Mouse (Mus musculus) bone marrow, adult 2 months (tissue): Measurements from ENCODE around the gene Hcn4. TPM values are rescaled to one million over a fixed set of nuclear protein-coding genes. Genes with fewer than 3 reads are reported as not detected.

Source experiments
- H3K27ac ChIP-seq: fragments of 200-500 bp; 2 replicates; pipeline ENCODE4 v1.5.1; 2012; ENCODE audit warnings: low read depth, mild to moderate bottlenecking, control low read depth, inconsistent platforms, low read length; ENCODE audit not compliant: control insufficient read depth, poor library complexity, insufficient read depth
- H3K4me1 ChIP-seq: fragments of 200-500 bp; 2 replicates; pipeline ENCODE4 v1.6.1; 2011; ENCODE audit warnings: low read length; ENCODE audit not compliant: control insufficient read depth, insufficient read depth
- H3K4me3 ChIP-seq: fragments of 200-500 bp; replicated peaks from 2 replicates; pipeline ENCODE3; 2011; ENCODE audit warnings: mild to moderate bottlenecking, low read depth, low read length, control low read depth; ENCODE audit not compliant: control insufficient read depth
- CTCF ChIP-seq: fragments of 200-500 bp; IDR thresholded peaks from 2 replicates; pipeline ENCODE4 v1.5.1; 2011; ENCODE audit warnings: low read length, control low read depth; ENCODE audit not compliant: control insufficient read depth, insufficient read depth
- POLR2A ChIP-seq: fragments of 200-500 bp; IDR thresholded peaks from 2 replicates; pipeline ENCODE4 v1.6.1; 2011; ENCODE audit warnings: low read depth, mild to moderate bottlenecking, control low read depth, low read length, borderline replicate concordance; ENCODE audit not compliant: control insufficient read depth
- WGBS: fragments of 180-500 bp; shearing (Covaris S2); methylation state at CpG from one replicate; pipeline ENCODE4 v1.1.7; 2018; 5-methylcytosine and 5-hydroxymethylcytosine counted together
- polyA plus RNA-seq: library from polyadenylated mRNA; stranded (reverse); fragments of >200 nt; gene quantifications from 2 replicates; pipeline ENCODE4 v1.2.4, GENCODE M21; 2011; ENCODE audit warnings: low replicate concordance; ENCODE audit not compliant: missing spikeins, insufficient read depth, insufficient read length

Gene Hcn4
- polyA plus RNA-seq, 1 experiment = not detected

GRCm38 (mm10) chr9:58837174-58837573 lies 14.0 kb downstream of the Hcn4 start:
- Histone ChIP-seq H3K4me1 (no peaks in the 10 kb centered on the region), H3K4me3 (no peak overlapping the region), H3K27ac (no peak overlapping the region)
- 16% methylated on average over 5 of the region's 5 CpGs for WGBS
- TF ChIP-seq CTCF (no peak), POLR2A (no peak)

GRCm38 (mm10) chr9:58838504-58838903 lies 15.3 kb downstream of the Hcn4 start:
- WGBS = 71% methylated on average over 5 of the region's 5 CpGs
- Histone ChIP-seq H3K4me1 (no peaks in the 10 kb centered on the region), H3K4me3 (no peak overlapping the region), H3K27ac (no peak overlapping the region)
- TF ChIP-seq POLR2A = no peak
- no peak for TF ChIP-seq CTCF

GRCm38 (mm10) chr9:58841655-58842054 lies 18.4 kb downstream of the Hcn4 start:
- Histone ChIP-seq H3K4me3 (no peak overlapping the region), H3K27ac (no peak overlapping the region; the same call in 1 of the 2 replicates), H3K4me1 (no peaks in the 10 kb centered on the region)
- no peak for TF ChIP-seq CTCF
- no peak for TF ChIP-seq POLR2A
- 14% methylated on average over 6 of the region's 6 CpGs for WGBS

- Histone ChIP-seq H3K4me3 (no peak overlapping the region), H3K27ac (no peak overlapping the region), H3K4me1 (no peaks in the 10 kb centered on the region)
- TF ChIP-seq POLR2A = no peak
- TF ChIP-seq CTCF = no peak
- 76% methylated on average over 3 of the region's 3 CpGs for WGBS
These were observed 21.4 kb downstream of the Hcn4 start for GRCm38 (mm10) chr9:58844597-58844996.

- H3K27ac ChIP-seq = no peak overlapping the region
- no peaks in the 10 kb centered on the region for H3K4me1 ChIP-seq
- TF ChIP-seq CTCF (no peak), POLR2A (no peak)
- 2% methylated on average over 3 of the region's 3 CpGs for WGBS
- no peak overlapping the region for H3K4me3 ChIP-seq
These were observed 23.8 kb downstream of the Hcn4 start for GRCm38 (mm10) chr9:58847008-58847407.

GRCm38 (mm10) chr9:58847676-58848075 lies 24.5 kb downstream of the Hcn4 start:
- no peak for TF ChIP-seq CTCF
- TF ChIP-seq POLR2A = no peak
- no peaks in the 10 kb centered on the region for H3K4me1 ChIP-seq
- WGBS = 53% methylated on average over 7 of the region's 7 CpGs
- H3K4me3 ChIP-seq = no peak overlapping the region
- no peak overlapping the region for H3K27ac ChIP-seq

- H3K4me1 ChIP-seq = no peaks in the 10 kb centered on the region
- no peak overlapping the region for H3K27ac ChIP-seq
- no peak overlapping the region for H3K4me3 ChIP-seq
- 70% methylated on average over 13 of the region's 13 CpGs for WGBS
- TF ChIP-seq POLR2A (no peak), CTCF (no peak)
These were observed 26.5 kb downstream of the Hcn4 start for GRCm38 (mm10) chr9:58849576-58850315.

GRCm38 (mm10) chr9:58854931-58855330 lies 31.7 kb downstream of the Hcn4 start:
- Histone ChIP-seq H3K4me1 (no peaks in the 10 kb centered on the region), H3K4me3 (no peak overlapping the region), H3K27ac (no peak overlapping the region)
- 61% methylated on average over 3 of the region's 3 CpGs for WGBS
- TF ChIP-seq POLR2A = no peak
- TF ChIP-seq CTCF = no peak

- Histone ChIP-seq H3K4me3 (no peak overlapping the region), H3K4me1 (no peaks in the 10 kb centered on the region), H3K27ac (no peak overlapping the region)
- TF ChIP-seq CTCF (no peak), POLR2A (no peak)
- 42% methylated on average over 30 of the region's 30 CpGs for WGBS
These were observed 35.9 kb downstream of the Hcn4 start for GRCm38 (mm10) chr9:58859080-58859635.
